Mouse (Mus musculus) forebrain, embryonic 16.5 days (tissue): ENCODE measurements around the gene Tmem38b. TPM values are rescaled to one million over a fixed set of nuclear protein-coding genes. Genes with fewer than 3 reads are reported as not detected.

Experiments used
- ATAC-seq: fragments of 200-750 bp; cut with Nextera tagmentation; 2 replicates; pipeline ENCODE4 v1.8.0; 2017; ENCODE audit warnings: mild to moderate bottlenecking, moderate library complexity
- H3K27ac ChIP-seq: fragments of 300-500 bp; sonication (generic); 2 replicates; pipeline ENCODE4 v1.5.1; 2014; ENCODE audit warnings: low read length, control low read depth
- H3K27me3 ChIP-seq: fragments of 300-500 bp; sonication (generic); replicated peaks from 2 replicates; pipeline ENCODE4 v1.6.1; 2014; ENCODE audit warnings: low read length; ENCODE audit not compliant: control insufficient read depth, insufficient read depth
- H3K36me3 ChIP-seq: fragments of 300-500 bp; sonication (generic); 2 replicates; pipeline ENCODE4 v1.6.1; 2014; ENCODE audit not compliant: control insufficient read depth, insufficient read depth
- H3K4me1 ChIP-seq: fragments of 300-500 bp; sonication (generic); replicated peaks from 2 replicates; pipeline ENCODE4 v1.6.1; 2014; ENCODE audit warnings: low read length; ENCODE audit not compliant: control insufficient read depth, insufficient read depth
- H3K4me2 ChIP-seq: fragments of 300-500 bp; sonication (generic); 2 replicates; pipeline ENCODE4 v1.6.1; 2014; ENCODE audit warnings: mild to moderate bottlenecking, low read length, control low read depth
- H3K4me3 ChIP-seq: fragments of 300-500 bp; sonication (generic); replicated peaks from 2 replicates; pipeline ENCODE4 v1.5.1; 2014; ENCODE audit warnings: mild to moderate bottlenecking, low read length, control low read depth
- H3K9ac ChIP-seq: fragments of 300-500 bp; sonication (generic); replicated peaks from 2 replicates; pipeline ENCODE4 v1.6.1; 2014; ENCODE audit warnings: low read depth, low read length, control low read depth
- H3K9me3 ChIP-seq: fragments of 300-500 bp; sonication (generic); 2 replicates; pipeline ENCODE4 v1.6.1; 2016; ENCODE audit warnings: low read length; ENCODE audit not compliant: control insufficient read depth
- WGBS: fragments of 180-500 bp; shearing (Covaris S2); extraction: QIAGEN DNeasy Blood & Tissue Kit; methylation state at CpG from one replicate; pipeline ENCODE4 v1.1.7; 2014; 5-methylcytosine and 5-hydroxymethylcytosine counted together
- polyA plus RNA-seq: library from polyadenylated mRNA; unstranded; fragments of >200 nt; fragmentation: Nextera tagmentation; extraction: Ambion mirVana; gene quantifications from 2 replicates; pipeline ENCODE4 v1.2.1, GENCODE M21; 2015

Gene Tmem38b
- polyA plus RNA-seq, 1 experiment from 2014 or later: 6.8 TPM

GRCm38 (mm10) chr4:53826641-53827248 lies 900 bp downstream of the Tmem38b start:
- H3K4me3 ChIP-seq: peak overlapping the region; percentile 98
- no peaks in the 10 kb centered on the region for H3K9me3 ChIP-seq
- 8% methylated on average over 11 of the region's 11 CpGs for WGBS
- no peak for ATAC-seq
- H3K27me3 ChIP-seq: no peaks in the 10 kb centered on the region
- peak overlapping the region; percentile 88 for H3K9ac ChIP-seq
- H3K27ac ChIP-seq: no peak overlapping the region
- H3K4me1 ChIP-seq: peaks cover 5% of the 10 kb centered on the region; the same call in 1 of the 2 replicates
- H3K36me3 ChIP-seq: no peaks in the 10 kb centered on the region
- peak overlapping the region; percentile 81 for H3K4me2 ChIP-seq

GRCm38 (mm10) chr4:53827869-53828268 lies 2.0 kb downstream of the Tmem38b start:
- ATAC-seq: no peak
- WGBS: 80% methylated on average over 5 of the region's 5 CpGs

GRCm38 (mm10) chr4:53828914-53829313 lies 3.1 kb downstream of the Tmem38b start:
- Histone ChIP-seq H3K9ac (no peak overlapping the region), H3K4me2 (no peak overlapping the region), H3K4me3 (no peak overlapping the region), H3K27me3 (no peaks in the 10 kb centered on the region), H3K27ac (no peak overlapping the region), H3K4me1 (peaks cover 5% of the 10 kb centered on the region; the same call in 1 of the 2 replicates), H3K9me3 (no peaks in the 10 kb centered on the region), H3K36me3 (no peaks in the 10 kb centered on the region)
- no peak for ATAC-seq
- 89% methylated on average over 3 of the region's 3 CpGs for WGBS

More at GRCm38 (mm10) chr4:53827869-53828268, 2.0 kb downstream of the Tmem38b start:
- Histone ChIP-seq H3K27ac (no peak overlapping the region), H3K4me3 (no peak overlapping the region), H3K4me1 (peaks cover 5% of the 10 kb centered on the region; the same call in 1 of the 2 replicates), H3K27me3 (no peaks in the 10 kb centered on the region), H3K9me3 (no peaks in the 10 kb centered on the region), H3K36me3 (no peaks in the 10 kb centered on the region), H3K9ac (no peak overlapping the region), H3K4me2 (no peak overlapping the region)

- H3K27me3 ChIP-seq: no peaks in the 10 kb centered on the region
- no peak overlapping the region for H3K4me3 ChIP-seq
- no peak overlapping the region for H3K9ac ChIP-seq
- H3K27ac ChIP-seq: no peak overlapping the region
- no peaks in the 10 kb centered on the region for H3K36me3 ChIP-seq
- peaks cover 5% of the 10 kb centered on the region; the same call in 1 of the 2 replicates for H3K4me1 ChIP-seq
- no peaks in the 10 kb centered on the region for H3K9me3 ChIP-seq
- no peak overlapping the region for H3K4me2 ChIP-seq
- ATAC-seq: no peak
- 88% methylated on average over 4 of the region's 4 CpGs for WGBS
Measured at GRCm38 (mm10) chr4:53830016-53830415, 4.2 kb downstream of the Tmem38b start.

GRCm38 (mm10) chr4:53830579-53830978 lies 4.7 kb downstream of the Tmem38b start:
- Histone ChIP-seq H3K27ac (no peak overlapping the region), H3K4me2 (no peak overlapping the region), H3K27me3 (no peaks in the 10 kb centered on the region), H3K4me3 (no peak overlapping the region), H3K9me3 (no peaks in the 10 kb centered on the region), H3K4me1 (peaks cover 5% of the 10 kb centered on the region; the same call in 1 of the 2 replicates), H3K9ac (no peak overlapping the region), H3K36me3 (no peaks in the 10 kb centered on the region)
- WGBS: 92% methylated on average over 2 of the region's 2 CpGs
- ATAC-seq: no peak

GRCm38 (mm10) chr4:53832321-53832720 lies 6.5 kb downstream of the Tmem38b start:
- H3K9me3 ChIP-seq: no peaks in the 10 kb centered on the region
- no peak for ATAC-seq
- H3K9ac ChIP-seq: no peak overlapping the region
- H3K4me2 ChIP-seq: no peak overlapping the region
- no peaks in the 10 kb centered on the region for H3K36me3 ChIP-seq
- no peaks in the 10 kb centered on the region for H3K4me1 ChIP-seq
- no peaks in the 10 kb centered on the region for H3K27me3 ChIP-seq
- no peak overlapping the region for H3K4me3 ChIP-seq
- H3K27ac ChIP-seq: no peak overlapping the region
- WGBS: 57% methylated on average over 3 of the region's 3 CpGs

GRCm38 (mm10) chr4:53836978-53837377 lies 11.1 kb downstream of the Tmem38b start:
- ATAC-seq: no peak

DNA sequence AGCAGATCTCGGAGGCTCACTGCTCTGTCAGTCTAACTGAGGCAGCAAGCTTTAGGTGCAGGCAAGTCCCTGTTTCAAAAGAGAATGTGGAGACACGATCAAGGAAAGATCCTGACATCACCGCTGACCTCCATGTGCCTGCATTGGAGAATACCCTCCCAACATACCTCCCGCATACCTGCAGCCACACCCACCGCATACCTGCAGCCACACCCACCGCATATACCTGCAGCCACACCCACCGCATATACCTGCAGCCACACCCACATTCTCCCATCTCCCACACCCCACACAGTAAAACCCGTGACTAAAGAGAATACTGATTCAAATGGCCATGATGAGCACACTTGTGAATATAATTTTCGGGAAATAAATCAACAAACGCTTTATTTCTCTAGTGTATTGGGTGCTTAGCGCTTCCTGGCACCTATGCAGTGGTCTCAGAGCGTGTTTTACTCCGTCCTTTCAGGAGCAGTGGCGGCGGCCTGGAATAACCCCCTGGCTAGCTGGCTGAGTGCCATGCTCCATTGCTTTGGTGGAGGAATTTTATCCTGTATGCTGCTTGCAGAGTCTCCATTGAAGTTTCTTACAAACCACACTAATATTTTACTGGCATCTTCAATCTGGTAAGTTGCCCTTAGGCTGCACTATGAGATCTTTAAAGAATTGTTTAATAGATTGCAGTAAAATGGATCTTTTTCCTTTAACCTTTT lies 14.5 kb downstream of the Tmem38b start:
- H3K27me3 ChIP-seq: no peaks in the 10 kb centered on the region
- no peak overlapping the region for H3K4me2 ChIP-seq
- no peaks in the 10 kb centered on the region for H3K9me3 ChIP-seq
- H3K9ac ChIP-seq: no peak overlapping the region
- no peak overlapping the region for H3K27ac ChIP-seq
- no peak overlapping the region for H3K4me3 ChIP-seq
- H3K36me3 ChIP-seq: no peaks in the 10 kb centered on the region
- H3K4me1 ChIP-seq: no peaks in the 10 kb centered on the region
- WGBS: 69% methylated on average over 15 of the region's 15 CpGs
- ATAC-seq: no peak

More at GRCm38 (mm10) chr4:53836978-53837377, 11.1 kb downstream of the Tmem38b start:
- H3K9me3 ChIP-seq: no peaks in the 10 kb centered on the region
- H3K27ac ChIP-seq: no peak overlapping the region
- 19% methylated on average over 5 of the region's 5 CpGs for WGBS
- H3K4me2 ChIP-seq: no peak overlapping the region
- no peaks in the 10 kb centered on the region for H3K27me3 ChIP-seq
- no peak overlapping the region for H3K4me3 ChIP-seq
- H3K4me1 ChIP-seq: no peaks in the 10 kb centered on the region
- H3K9ac ChIP-seq: no peak overlapping the region
- H3K36me3 ChIP-seq: no peaks in the 10 kb centered on the region

DNA sequence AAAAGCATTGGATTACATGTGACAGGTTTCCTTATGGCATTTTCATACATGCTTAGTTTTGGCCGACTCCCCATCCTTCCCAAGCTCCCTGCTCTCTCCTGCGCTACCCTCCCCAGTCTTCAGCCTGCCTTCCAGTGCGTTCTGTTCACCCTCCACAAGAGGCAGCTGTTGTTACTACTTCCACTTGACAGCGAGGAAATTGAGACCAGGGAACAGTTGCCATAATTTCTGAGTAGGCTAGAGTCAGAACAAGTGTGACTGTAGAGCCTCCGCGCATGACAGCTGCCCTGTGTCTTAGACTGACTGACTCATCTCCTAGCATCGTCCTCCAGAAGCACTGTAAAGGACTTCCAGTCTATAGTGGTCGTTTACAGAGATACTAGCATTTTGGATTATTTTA lies 17.7 kb downstream of the Tmem38b start:
- Histone ChIP-seq H3K4me1 (no peaks in the 10 kb centered on the region), H3K9me3 (no peaks in the 10 kb centered on the region), H3K27me3 (no peaks in the 10 kb centered on the region), H3K27ac (no peak overlapping the region), H3K4me3 (no peak overlapping the region), H3K36me3 (no peaks in the 10 kb centered on the region), H3K4me2 (no peak overlapping the region), H3K9ac (no peak overlapping the region)
- no peak for ATAC-seq
- 71% methylated on average over 8 of the region's 8 CpGs for WGBS
